Mouse (Mus musculus) lung, postnatal 36 days (tissue): ENCODE results near the gene Zfp617.
"Not testable (repeated sequence)": the region's sequence is repeated elsewhere in the genome, so short reads cannot be mapped to it uniquely, and the experiment has no call there.

Source experiments
- DNase-seq: peaks from one replicate; pipeline ENCODE4 v3.0.0; 2022; ENCODE audit warnings: mixed read lengths

Zfp617 gene

GRCm38 (mm10) chr8:71908309-71909261 is at the start of gene Zfp617, which contains the start of gene Zfp882:
Zfp617 (plus strand) TSS chr8:71908635.
Zfp882 (plus strand) TSS chr8:71908608.
- DNase-seq, result peak; percentile 94

GRCm38 (mm10) chr8:71861551-71861950 is 46.9 kb upstream of the Zfp617 start:
- DNase-seq, result not testable (repeated sequence)

DNA sequence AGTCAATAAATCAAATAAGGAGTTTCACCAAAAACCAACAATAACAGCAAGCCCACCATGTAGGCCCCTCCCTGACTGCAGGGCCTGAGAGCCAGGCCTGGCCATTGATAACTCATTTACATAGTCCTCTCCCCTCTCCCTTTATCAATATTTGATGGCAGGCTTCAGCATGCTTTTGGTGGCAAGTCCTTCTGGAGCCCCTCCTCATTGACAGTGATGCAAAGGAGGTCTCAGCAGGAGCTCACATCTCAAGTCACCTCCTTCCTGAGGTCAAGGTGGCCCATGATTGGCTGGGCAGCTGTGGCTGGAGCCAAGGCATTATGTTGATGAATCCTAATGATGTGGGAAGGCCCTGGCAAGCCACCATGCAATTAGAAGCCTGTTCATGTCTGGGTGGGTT is 46.4 kb upstream of the Zfp617 start:
- DNase-seq, result not testable (repeated sequence)

DNA sequence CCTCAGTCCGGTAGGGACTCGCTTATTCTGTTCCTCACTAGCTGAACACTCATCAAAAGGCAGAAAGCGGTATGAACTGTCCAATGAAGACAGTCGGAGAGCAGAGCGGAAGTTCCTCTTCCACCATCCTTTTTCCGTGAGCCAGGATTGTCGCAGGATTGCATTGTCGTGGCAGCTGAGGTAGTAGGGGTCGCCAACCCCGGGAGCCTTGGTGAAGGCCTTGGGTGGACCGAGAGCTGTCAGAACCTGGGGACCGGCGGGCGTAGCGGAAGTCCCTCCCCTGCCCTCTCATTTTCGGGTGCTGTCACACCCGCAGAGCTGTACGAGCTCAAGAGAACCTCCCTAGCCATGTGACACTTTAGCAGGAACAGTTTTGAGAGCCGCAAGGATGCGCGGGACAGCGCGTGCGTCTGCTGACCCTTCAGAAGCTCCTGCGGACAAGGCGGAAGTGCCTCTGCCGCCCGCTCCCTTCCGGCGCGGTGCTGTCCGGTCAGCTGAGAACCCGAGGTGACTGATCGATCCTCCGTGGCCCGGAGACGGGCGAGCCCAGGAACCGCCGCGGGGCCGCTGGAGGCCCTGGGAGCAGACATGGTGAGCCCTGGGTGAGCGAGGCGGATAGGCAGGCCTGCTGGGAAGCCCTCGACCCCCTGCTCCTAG is 26.7 kb upstream of the Zfp617 start, which contains the start of gene Zfp709:
Gene Zfp709 (plus strand): TSS at position 402 of the 657 bp plus-strand sequence.
- DNase-seq, result peak; percentile 82

DNA sequence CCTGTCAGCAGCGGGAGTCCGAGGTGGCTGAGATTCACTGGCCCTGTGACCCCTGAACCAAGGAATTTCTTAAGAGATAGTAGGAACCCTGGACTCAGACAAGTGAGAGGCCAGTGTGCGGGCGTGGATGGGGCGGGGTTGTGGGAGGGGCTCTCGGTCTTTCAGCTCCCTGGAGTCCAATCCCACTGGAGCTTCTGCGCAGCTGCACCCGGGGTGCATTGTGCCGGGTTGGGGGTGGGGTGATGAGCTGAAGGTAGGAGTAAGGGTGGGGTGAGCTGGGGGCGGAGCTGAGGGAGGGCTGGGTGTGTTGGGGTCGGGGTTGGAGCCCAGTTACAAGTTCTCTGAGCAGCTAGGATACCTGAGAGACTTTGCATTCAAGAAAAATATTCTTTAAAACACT is 7.8 kb upstream of the Zfp617 start:
- DNase-seq, result not testable (repeated sequence)

DNA sequence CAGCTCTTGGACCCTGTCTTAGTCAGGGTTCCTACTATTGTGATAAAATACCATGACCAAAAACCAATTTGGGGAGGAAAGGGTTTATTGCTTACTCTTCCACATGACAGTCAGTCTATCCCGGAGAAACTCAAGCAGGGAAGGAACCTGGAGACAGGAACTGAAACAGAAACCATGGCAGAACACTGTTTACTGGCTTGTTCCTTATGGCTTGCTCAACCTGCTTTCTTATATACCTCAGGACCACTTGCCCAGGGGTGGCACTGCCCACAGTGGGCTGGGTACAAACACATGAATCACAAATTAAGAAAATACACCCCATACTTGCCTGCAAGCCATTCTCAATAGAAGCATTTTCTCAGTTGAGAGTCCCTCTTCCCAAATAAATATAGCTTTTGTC is 5.4 kb upstream of the Zfp617 start:
- DNase-seq, result not testable (repeated sequence)

DNA sequence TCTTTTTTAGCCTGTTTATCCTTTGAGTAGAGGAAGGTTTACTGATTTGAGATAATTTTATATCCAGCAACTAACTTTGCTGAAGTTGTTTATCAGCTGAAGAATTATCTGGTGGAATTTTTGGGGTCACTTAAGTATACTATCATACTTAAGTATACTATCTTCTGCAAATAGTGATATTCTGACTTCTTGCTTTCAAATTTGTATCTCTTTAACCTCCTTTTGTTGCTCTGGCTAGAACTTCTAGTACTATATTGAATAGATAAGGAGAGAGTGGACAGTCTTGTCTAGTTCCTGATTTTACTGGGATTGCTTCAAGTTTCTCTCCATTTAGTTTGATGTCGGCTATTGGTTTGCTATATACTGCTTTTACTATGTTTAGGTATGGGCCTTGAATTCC is 1.6 kb upstream of the Zfp617 start:
- DNase-seq, result no peak

- no peak for DNase-seq
These were observed 607 bp upstream of the Zfp617 start for GRCm38 (mm10) chr8:71907798-71908257.

DNA sequence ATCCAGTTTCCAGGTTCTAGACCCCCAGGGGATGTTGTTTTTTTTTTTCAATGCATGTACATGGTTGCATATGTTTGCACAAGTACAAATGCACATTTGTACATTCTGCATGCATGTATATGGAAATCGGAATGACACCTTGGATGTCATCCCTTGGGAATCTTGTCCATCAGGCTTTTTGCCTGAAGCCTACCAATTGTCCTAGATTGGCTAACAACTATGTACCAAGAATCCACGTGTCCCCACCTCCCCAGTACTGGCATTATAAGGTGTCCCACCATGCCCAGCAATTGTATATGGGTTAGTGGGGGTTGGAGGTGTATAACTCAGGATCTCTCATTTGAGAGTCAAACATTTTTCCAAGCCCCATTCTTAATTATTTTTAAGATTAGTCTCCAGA is 3.9 kb downstream of the Zfp617 start:
- DNase-seq, result no peak

- peak; percentile 97 for DNase-seq
These were observed 14.3 kb downstream of the Zfp617 start for GRCm38 (mm10) chr8:71922567-71923401.

GRCm38 (mm10) chr8:71925791-71926190 is 17.4 kb downstream of the Zfp617 start:
- DNase-seq, result no peak

DNA sequence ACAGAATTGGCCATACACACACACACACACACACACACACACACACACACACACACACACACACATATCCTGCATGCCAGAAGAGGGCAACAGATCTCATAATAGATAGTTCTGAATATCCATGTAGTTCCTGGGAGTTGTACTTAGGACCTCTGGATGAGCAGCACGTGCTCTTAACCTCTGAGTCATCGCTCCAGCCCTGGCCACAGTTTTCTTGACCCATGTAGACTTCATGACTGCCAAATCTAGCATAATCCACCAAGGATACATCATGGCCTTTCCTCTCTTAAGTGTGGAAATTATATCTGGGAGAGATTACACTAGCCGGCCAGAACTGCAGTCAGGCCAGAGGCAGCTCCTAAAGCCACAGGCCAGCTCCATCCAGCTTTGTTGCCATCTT is 18.1 kb downstream of the Zfp617 start:
- DNase-seq, result no peak

GRCm38 (mm10) chr8:71927779-71928178 is 19.3 kb downstream of the Zfp617 start:
- DNase-seq, result no peak

- DNase-seq, result not testable (repeated sequence)
These were observed 29.6 kb downstream of the Zfp617 start for GRCm38 (mm10) chr8:71938037-71938436.

GRCm38 (mm10) chr8:71940293-71941208 is 32.1 kb downstream of the Zfp617 start:
- peak; percentile 54 for DNase-seq

DNA sequence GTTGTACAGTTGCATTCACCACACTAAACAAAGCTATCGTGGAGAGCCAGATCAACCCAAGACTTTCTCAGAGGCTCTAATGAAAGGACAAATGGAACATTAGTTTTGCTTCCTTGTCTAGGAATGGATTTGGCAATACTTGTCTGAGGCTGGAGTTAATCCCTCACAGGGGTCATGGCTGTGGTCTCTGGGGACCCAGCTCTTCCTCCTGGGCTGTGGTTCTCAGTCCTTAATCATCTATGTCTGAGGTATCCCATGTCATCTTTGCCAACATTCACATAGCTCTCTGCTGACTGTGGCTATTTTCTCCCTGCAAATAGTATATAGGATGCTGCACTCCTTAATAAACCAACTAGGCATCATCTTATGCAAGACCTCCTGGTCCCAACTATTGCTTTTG is 33.3 kb downstream of the Zfp617 start:
- DNase-seq, result peak; percentile 15

DNA sequence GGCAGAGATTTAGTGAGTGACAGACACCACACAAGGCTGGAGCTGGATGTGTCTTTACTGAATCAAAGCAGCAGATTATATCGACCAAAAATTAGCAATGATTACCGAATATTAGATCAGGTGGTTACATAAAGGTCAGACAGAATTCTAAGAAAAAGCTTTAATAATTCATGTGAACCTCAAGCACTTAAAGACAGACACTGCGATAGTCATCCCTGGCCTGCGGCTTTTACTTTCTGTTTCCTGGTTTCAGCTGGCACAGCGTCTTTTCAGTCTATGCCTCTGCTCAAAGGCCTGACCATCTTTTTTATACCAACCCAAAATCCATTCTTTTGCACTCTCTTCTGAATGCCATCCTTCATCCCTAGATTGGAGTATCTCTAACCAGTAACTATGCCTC is 40.2 kb downstream of the Zfp617 start:
- DNase-seq, result no peak

DNA sequence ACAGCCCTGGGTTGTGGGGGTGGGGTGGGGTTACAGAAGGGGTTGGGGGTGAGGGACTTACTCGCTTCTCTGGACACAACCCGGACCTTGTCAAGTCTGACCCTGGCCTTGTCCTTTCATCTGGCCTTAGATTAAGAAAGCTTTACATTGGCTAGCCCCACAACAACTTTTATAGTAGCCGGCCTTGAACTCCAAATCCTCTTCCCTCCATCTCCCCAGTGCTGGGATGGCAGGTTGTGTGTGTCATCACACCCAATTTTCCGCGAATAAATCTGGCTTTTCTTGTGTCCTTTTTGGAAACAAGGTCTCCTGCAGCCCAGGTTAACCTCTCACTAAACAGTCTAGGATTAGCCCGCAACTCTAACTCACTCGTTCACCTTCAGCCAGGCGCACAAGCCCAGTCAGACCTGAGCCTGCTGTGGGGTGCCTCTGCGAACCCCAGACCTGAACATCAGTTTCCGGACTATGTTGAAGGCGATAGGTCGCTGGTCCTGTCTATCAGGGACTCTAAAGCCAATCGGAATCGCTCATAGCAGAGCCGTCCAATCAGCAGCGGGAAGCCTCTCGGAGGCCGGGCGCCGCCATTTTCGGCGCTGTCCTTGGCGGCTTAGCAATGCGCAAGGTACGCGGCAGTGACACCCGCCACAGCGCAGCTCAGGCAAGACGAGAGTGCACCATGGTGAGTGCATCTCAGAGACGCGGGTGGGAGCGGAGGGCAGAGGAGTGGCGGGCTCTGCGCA is 42.2 kb downstream of the Zfp617 start, which contains the start of gene Zfp961:
Gene Zfp961 (plus strand): TSS at position 557 of the 740 bp plus-strand sequence.
- DNase-seq, result peak; percentile 99

DNA sequence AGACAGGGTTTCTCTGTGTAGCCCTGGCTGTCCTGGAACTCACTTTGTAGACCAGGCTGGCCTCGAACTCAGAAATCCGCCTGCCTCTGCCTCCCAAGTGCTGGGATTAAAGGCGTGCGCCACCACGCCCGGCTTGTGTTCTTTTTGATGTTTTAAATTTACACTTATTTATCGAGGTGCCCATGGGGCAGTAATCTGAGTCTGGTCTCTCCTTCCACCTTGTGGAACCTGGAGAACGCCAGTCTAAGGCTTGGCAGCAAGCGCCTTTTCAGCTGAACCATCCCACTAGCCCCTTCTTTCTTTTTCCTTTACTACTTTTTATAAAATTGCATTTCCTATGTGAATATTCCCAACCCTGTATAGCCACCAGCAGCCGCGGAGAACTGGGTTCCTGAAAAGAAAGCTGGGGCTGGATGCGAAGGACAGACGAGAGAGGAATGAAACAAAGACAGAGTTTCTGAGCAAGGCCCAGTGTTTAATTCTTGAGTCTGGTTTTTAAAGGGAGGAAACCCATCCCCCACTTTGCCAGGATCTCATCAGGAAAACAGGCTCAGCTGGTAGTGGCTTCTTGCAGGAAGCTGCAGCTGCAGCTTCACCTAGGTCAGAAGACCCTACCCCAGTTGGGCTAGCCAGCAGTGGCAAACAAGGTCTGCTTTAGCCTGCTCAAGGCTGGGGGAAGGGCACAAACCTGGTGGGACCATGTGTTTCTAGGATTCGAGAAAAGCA is 43.2 kb downstream of the Zfp617 start:
- peak; percentile 7 for DNase-seq

GRCm38 (mm10) chr8:71952489-71952888 is 44.1 kb downstream of the Zfp617 start:
- DNase-seq, result no peak
